Mouse (Mus musculus) brain, embryonic 18.5 days (tissue): ENCODE data around the gene Atp8a2.

ENCODE experiments used
- DNase-seq: peaks from one replicate; pipeline ENCODE4 v3.0.0-alpha.2; 2012; ENCODE audit warnings: low read depth, low spot score

Gene Atp8a2

DNA sequence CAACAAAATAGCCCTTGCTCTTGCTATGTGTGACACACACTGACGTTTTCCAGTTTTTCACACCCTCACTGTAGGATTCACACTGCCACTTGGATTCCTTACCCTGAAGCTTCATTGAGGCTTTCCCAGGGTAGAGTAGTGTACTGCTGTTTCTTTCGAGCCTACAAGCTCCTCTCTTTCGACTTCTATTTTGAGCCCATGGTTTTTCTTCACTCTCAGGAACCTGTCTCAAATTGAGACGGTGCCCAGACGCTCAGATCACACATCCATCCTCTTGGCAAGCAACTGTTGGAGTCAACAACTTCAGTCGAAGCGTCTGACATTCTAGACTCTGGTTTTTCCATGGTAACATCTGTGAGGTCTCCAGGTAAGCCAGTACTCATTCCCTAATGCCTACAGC, at the start of gene Atp8a2:
Gene Atp8a2 (minus strand): TSS at position 296 of the 400 bp plus-strand sequence.
- no peak for DNase-seq

DNA sequence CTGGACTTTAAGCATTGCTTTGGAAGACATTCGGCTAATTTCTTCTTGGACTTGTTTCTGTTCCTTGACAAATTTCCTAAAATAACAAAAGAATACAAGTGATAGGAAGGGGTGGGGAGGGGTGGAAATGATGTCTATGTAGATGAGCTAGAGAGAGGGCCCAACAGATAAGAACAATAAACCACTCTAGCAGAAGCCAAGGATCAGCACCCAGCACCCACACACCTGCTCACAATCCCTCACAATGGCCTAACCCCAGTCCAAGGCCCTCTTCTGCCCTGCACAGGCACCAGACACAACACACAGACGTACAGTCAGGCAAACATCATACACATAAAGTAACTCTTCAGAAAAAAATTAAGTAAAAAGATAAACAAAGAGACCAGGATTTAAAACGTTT, 41.6 kb upstream of the Atp8a2 start:
- no peak for DNase-seq

DNA sequence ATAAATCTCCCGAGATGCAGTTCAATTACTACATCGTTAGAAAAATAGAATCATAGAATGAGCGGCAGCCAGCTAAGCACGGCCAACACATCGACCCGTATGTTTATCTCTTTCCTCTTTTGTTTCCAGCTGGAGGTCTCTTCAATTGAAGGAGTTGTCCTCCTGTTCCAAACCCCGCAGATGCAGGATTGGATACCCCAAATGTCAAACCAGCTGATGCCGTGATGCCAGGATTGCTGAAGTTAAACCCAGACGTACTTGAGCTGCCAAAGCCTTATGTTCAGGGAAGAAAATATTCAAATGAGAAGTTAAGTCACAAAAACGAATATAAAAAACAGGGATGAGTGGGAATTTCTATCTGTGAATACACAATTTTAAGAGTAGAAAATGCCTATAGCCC, 22.9 kb upstream of the Atp8a2 start:
- peak; percentile 55 for DNase-seq

DNA sequence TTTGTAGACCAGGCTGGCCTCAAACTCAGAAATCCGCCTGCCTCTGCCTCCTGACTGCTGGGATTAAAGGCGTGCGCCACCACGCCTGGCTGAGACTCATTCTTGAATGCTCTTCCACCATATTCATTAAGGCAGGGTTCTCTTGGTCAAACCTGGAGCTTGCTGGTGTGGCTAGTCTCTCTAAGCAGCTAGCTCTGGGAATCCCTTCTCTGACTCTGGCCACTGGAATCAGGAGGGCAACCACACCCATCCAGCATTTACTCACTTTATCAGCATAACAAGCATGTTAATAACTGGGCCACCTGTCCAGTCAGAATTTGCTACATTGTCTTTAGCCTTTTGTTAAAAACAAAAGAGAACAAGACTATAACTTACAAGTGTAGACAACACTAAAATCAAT, 20.6 kb upstream of the Atp8a2 start:
- no peak for DNase-seq

DNA sequence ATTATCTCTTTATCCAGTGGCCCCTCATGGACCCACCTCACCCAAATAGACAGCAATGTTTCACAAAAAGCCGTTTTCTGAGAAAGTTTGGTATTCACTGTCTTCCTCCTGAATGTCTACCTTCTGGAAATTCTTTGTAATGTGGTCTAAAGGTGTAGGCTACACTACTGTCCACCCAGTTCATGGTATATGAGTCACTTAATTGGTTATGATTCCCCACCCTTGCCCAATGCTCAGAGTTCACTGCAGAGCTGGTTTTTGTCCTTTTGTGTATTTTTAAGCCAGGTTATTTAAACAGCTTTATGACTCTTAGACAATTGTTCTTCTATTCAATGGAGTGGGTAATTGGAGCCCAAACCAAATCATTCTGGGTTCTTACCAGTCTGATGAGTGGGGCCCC, 19.1 kb upstream of the Atp8a2 start:
- DNase-seq: no peak

DNA sequence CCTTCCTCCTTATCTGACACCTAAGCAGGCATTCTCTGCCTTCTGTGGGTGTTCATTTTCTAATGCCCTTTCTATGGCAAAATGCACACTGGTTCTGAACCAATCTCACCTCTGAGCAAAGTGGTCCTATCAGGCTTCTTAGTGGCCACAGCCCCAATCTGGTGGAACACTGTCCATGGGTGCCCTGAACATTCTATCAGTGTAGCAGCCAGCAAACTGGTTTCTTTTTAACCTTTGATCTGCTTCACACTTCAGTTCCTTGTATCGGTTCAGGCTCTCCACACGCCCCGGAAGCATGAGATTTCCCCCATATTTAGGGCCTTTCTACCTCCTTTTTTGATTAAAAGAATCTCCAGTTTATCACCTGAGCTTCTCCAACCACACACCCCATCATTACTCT, 18.0 kb upstream of the Atp8a2 start:
- no peak for DNase-seq

DNA sequence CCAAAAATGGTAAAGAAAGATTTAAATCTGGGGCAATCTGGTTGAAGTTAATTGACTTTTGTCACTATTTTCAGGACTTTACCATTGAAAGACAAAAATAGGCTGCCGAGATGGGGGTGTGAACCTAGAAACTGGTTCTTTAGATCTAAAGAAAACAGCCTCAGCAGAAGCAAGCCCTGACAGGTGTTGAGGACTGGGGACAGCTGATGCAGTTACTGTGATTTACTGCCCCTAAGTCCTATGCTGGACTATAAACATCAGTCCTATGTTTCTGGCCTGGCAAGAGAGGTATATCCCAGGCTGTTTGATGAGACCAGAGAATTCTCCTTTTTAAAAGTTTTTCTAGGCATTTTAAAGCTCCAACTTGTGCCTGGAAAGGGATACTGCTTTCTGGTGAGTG, 17.1 kb upstream of the Atp8a2 start:
- no peak for DNase-seq

DNA sequence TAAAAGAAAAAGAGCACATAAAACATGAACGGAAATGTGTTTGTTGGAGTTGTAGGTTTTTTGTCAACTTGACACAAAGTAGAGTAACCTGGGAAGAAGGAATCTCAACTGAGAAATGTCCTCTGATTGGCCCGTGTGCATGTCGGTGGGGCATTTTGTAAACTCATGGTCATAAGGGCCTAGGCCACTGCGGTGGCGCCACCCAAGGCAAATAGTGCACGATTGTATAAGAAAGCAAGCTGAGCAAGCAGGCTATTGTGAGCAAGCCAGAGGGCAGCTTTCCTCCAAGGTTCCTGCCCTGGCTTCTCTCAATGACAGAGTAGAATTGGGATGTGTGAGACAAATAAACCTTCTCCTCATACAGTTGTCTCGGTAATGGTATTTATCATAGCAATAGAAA, 12.2 kb upstream of the Atp8a2 start:
- no peak for DNase-seq

DNA sequence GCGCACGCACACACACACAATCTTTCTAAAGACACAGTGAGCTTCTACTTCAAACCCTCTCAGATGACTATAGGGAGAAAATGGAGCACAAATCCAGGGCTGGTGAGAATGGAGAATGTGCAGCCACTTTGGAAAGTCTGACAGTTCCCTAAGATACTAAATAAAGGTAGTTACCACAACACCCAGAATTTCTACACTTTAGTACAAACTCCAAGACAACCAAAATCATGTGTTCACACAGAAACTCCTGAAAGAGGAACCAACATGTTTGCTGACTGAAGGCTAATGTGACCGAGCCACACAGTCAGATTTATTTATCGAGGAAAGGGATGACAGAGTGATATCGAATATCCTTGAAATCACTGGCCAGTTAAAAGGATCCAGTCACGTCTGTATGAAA, 8.0 kb upstream of the Atp8a2 start:
- DNase-seq: no peak

DNA sequence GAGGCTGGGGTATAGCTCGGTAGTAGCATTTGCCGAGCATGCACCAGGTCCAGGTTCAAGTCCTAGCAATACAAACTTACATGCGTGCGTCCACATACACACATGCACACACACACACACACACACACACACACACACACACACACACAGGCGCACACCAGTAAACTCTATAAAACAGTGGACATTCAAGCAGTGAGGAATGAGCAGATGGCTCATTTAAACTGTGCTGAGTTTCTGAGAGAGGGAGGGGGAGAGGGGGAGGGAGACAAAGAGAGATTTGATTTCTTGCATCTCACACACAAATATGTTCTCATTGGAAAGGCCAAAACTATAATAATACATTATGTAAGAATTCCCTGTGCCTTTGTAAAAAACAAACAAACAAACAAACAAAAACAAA, 980 bp downstream of the Atp8a2 start:
- DNase-seq: no peak

DNA sequence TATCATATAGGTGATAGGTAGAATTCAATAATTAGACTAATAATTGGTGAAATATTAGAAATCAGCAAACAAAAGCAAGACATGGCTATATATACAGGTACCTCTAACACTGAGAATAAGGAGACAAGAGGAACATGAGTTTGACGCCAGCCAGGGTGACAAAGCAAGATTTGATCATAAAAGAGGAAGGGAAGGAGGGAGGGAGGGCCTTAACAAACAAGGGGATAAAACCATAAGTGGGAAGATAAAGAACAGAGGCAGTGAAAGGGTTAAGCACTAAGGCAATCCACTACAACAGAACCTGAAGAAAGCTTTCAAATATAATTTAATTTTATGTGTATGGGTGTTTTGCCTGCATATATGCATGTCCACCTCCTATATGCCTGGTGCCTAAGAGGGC, 2.4 kb downstream of the Atp8a2 start:
- no peak for DNase-seq

DNA sequence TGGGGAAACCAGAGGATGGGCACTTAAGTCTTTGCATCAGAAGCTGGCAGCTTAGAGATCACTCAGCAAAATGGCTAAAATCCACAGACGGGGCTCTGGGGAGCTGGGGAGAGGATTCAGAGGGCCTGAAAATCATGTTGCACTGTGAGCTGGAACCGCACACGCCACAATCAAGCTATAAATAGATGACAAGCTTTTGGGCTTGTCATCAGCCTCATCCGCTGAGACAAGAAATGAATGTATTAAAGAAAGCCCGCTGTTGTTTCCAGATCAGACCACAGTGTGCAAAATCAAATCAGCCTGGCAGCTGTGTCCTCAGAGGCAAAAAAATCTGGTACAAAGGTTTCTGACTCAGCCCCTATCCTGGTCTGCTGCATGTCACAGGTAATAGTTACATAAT, 7.2 kb downstream of the Atp8a2 start:
- DNase-seq: no peak

DNA sequence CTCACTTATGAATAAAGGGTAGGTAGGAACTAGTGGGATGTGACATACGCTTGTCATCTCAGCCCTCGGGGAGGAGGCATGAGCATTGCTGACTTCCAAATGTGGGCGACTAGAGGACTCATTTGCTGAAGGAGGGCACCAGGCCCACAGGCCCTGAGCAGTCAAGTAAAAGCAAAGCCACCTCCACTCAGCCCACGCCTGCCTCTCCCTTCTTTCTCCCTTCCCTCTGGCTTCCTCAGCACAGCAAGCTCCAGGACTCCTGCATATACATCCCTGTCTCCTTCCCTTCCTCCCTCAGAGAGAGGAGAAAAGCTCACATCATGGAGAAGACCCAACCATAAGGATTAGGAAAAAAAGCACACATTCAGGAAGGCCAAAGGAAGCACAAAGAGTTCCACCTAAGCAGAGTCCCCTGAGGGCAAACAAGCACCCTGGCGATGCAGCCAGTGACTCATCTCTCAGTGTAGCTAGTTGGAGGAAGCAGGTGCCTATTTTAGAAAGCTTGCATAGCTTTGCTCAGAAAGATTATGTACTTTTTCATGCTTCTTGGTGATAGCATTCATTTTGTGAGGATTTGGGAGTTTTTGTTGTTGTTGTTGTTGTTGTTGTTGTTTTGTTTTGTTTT, 8.7 kb downstream of the Atp8a2 start:
- DNase-seq: no peak

DNA sequence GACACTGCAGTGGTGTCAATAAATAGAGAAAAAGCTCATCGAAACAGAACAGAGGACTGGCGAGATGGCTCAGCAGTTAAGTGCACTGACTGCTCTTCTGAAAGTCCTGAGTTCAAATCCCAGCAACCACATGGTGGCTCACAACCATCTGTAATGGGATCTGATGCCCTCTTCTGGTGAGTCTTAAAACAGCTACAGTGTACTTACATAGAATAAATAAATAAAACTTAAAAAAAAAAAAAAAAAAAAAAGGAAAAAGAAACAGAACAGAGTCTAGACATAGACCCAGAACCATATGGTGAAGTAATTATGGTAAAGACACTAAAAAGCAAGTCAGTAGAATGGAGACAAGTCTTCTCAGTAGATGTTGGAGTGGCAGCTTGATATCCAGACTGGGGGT, 15.7 kb downstream of the Atp8a2 start:
- no peak for DNase-seq

DNA sequence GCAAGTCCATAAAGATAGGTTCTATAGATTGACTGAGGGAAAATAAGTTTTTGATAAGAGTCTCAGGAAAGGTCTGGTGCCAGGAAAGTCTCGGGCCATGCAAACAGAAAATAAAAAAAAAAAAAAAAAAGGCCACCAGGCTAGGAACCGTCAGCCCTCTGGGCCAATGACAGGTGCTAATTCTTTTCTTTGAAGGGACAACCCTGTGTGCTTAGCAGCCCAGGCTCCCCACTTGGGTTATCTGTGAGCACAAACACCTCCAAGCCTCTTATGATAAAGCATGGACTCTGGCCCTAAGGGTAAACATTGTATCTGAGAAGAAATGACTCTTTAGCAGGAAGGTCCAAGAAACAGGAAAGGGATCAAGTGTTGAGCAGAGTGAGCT, 18.4 kb downstream of the Atp8a2 start:
- no peak for DNase-seq

DNA sequence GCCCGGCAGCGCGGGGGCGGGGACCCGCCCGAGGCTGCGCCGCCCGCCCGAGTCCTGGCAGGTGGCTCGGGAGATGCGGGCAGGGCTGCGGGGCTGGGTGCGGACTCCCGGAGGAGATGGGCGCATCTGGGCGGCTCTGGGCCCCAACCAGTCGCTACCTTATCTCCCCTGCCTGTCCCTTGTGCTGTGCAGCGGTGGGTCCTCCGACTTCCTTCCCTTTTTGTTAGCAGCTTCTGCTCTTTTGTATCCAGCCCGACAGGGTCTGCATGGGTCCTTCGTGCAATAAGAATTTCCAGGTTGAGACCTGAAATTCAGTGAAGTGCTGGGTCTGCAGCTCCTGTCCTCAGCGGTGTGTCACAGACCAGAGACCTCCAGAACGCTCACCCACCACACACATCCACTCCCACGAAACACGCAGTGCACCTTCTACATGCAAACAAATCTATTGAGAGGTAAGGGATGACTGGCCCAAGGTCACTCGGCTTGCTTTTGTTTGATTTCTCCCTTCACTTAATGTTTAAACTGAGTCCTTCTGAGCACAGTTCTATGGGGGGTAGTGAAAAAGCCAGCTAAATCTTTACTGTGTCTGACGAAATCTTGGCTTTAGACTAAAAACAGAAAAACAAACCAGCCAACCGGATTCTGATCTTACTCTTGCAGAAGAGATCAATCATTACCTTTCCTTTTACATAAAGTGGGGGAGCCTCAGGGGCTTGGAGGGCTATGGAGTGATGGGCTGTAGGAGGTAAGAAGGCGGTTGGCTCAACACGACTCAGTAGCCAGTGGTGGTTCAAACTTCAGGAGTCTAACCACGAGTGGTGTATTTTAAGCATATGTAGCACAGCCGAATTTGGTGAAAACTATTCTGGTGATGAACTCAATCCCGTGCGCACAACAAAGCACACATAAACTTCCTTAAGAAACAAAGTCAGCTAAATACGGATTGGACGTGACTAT, 19.1 kb downstream of the Atp8a2 start:
- DNase-seq: no peak

DNA sequence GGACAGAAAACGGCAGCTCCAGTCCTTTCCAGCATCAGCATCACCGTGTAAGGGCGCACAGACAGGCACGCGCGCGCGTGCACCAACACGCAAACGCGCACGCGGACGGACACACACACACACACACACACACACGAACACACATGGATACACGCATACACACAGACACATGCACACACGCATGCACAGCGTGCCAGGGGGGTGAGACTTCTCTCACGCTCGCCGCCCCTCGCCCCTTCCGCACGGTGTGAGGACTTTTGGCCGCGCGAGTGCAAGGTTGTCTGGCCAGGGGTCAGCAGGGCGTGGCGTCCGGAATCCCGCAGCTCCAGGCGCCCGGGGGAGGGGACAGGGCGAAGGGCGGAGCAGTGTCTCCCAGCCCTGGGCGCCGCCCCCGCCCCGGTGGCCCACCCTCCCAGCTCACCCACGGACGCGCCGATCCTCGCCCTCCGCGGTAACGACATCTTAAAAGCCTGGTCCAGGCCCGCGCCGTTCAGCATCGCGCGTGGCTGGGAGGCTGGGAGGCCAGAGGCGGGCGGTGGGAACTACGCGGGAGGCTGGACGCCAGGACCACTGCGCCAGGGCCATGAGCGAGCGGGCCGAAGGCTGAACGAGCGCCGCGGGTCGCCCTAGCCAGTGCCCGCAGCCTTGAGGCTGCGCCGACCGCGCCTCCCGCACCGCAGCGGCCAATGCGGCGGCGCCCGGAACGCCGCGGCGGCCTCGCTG, 19.9 kb downstream of the Atp8a2 start:
- peak; percentile 51 for DNase-seq

DNA sequence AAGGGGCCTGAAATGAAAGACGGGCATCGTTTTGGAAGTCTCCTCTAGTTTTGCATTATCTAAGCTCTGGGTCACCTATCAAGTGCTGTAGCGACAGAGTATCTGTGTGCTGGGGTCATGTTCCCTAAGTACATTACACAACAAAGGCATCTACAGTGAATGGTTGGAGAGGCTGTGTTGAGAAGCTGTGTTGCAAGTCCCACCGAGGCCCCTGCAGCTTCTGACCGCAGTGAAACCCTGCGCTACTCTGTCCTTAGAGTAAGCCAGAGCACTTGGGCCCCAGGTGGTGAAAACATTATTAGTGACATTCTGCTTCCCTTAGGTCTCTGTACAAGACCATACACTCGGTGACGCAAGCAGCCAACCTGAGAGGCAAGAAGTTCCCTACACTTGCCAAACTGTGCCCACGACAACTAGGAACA, 20.5 kb downstream of the Atp8a2 start:
- DNase-seq: no peak

DNA sequence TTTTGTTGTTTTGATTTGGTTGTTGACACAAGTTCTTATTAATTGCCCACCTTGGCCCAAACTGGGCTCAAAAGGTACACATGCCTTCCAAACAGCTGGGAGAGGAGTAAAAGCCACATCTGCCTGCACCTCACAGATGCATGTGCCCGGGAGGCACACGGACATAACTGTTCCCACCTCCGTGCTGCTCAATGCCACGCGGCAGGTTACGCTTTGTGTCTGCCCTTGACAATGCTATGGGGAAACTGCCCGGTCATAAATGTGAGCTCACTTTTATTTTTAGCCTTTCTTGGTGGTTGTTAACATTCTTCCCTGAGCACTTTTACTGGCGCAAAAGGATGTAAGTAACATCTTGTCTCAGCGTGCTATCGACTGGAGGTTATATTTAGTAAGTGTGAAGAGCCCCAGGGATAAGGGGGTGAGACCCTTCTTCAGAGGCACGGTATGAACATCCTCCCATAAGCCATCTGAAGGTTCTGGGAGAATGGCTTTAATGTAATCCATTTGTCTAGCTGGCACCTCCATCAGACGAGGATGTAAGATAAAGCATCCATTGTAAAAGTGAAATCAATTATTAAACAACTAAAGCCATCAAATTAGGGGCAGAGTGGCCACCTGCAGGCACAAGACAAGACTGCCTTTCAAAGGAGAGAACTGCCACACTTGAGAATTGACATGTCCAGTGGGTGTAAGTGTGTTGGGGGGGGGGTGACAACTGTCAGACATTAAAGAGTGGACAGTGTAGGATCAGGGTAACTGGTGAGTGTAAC, 24.5 kb downstream of the Atp8a2 start:
- no peak for DNase-seq

DNA sequence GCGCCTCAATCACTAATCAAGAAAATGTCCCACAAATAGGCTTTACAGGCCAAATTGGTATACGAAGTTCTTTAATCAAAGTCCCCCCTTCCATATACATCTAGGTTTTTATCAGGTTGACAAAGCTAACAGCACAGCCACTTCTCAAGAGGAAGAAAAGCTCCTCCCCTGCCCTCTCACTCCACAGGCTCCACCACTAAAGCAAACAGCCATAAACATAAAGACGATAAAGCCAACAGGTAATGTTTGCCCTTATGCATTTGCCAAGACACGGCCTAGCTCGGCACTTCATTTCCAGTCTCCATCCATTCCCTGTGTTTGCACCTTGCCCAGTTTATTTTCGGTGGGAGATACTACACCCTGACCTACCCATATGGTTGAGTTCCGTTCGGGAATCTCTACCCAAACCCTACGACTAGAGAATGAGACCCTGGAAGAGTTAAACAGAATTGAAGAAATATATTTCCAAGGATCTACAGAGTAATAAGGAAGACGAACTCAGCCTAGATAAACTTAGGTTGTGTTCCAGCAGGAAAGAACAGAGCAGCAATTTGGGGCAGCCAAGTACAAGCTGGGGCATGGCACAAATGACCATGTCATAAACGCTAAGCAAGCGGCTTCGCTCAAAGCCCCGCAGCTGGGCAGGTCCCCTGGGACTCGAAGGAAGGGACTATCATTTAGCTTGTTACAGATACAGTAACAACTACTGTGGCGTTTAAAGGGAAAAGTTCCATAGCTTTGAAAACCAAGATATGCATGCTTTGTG, 26.0 kb downstream of the Atp8a2 start:
- DNase-seq: no peak

DNA sequence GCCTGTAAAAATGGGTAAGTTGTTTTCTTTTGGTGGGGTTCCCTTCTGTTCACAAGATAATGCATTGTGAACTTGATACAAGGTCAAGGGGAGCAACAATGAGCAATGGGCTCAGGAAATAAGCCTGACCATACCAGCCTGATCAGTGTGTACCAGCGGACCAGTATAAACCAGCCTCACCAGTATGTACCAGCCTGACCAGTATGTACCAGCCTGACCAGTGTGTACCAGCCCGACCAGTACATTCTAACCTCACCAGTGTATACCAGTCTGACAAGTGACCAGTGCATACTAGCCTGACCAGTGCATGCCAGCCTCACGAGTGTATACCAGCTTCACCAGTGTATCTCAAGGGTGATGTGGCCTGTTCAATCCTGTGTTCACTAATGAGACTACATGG, 33.6 kb downstream of the Atp8a2 start:
- no peak for DNase-seq
